Mouse (Mus musculus): ENCODE measurements around the gene Vcan.

GRCm38 (mm10) chr13:89756347-89756746 is 14.0 kb upstream of the Vcan start:
- TF ChIP-seq EP300 (optimal IDR thresholded peaks at IDR 0.05) (no peak), CTCF (IDR thresholded peaks at IDR 0.05; ENCODE audit: low read depth) (no peak)
